ENCODE assay signal across 9 mouse cellular contexts in the genomic region with DNA sequence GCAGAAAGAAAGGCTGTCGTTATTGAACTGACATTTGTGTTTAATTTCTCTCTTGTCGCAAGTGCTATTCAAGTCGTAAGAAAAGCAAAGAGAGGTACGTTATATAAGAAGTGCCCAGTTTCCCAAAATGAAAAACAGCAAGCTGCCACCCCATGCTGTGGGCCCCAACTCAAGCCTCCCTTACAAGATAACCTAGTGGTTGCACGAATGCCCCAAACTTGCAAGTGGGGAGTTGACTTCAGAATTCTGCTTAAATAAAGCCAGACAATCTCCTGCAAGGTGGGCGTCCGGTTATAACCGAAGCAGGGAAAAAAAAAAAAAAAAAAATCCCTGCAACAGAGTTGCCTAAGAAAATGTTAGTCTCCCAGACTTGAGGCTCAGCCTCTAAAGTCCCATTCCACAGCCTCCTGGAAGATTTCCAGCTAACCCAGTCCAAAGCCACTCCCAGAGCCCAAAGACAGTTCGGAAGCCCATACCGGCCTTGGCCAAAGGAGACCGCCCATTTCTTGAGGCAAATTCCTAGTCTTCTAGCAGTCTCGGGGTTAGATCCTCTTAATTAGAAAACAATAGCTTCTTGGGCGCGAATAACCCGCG. TPM values are rescaled to one million over a fixed set of nuclear protein-coding genes. Genes with fewer than 3 reads are reported as not detected.
A peak's percentile ranks its signal among the peaks of the same experiment; 100 is the strongest.
DNase-seq lines count a peak whose midpoint lies in the region; ATAC-seq and TF ChIP-seq lines count a peak whose summit lies in the region.
"Had no signal": no experiment of that assay in that cellular context is flagged by ENCODE, and none has a peak within 500 bp of the region (broad histone marks: within the 10 kb centered on the region; RNA-seq: fewer than 3 reads in every experiment).

No protein-coding gene starts in this region.

- no peaks in the 10 kb centered on the region for H3K9me3 ChIP-seq in neural tube, embryonic 11.5 days (ENCODE audit: control insufficient read depth, low read length)
- 0 out of 2 replicates have a peak, but pooled peaks cover 4% of the 10 kb centered on the region for H3K9me3 ChIP-seq in forebrain, embryonic 15.5 days
- no peaks in the 10 kb centered on the region for H3K9me3 ChIP-seq in limb, embryonic 15.5 days
- H3K9me3 ChIP-seq in stomach, postnatal 0 days (ENCODE audit: control insufficient read depth, low read length), result no peaks in the 10 kb centered on the region

- DNase-seq in neural tube, embryonic 11.5 days (ENCODE audit: low spot score), result no peak
- no peak for DNase-seq in neural tube, embryonic 10.5 days (ENCODE audit: extremely low spot score, low spot score)
- no peak for DNase-seq in stomach, postnatal 0 days (ENCODE audit: low spot score)
- DNase-seq in left cerebral cortex, adult 11 months (ENCODE audit: low spot score), result no peak
- DNase-seq in spleen, postnatal 14 days (ENCODE audit: low spot score in 2 of 2), result no peak
- DNase-seq in left cerebral cortex, postnatal 4 days, result no peak

- H3K27me3 ChIP-seq in neural tube, embryonic 11.5 days (ENCODE audit: control insufficient read depth, insufficient read depth, low read length), result peaks cover 61% of the 10 kb centered on the region
- H3K27me3 ChIP-seq in forebrain, embryonic 15.5 days, result peaks cover 52% of the 10 kb centered on the region
- peaks cover 48% of the 10 kb centered on the region for H3K27me3 ChIP-seq in limb, embryonic 15.5 days
- H3K27me3 ChIP-seq in stomach, postnatal 0 days (ENCODE audit: control insufficient read depth, insufficient read depth, low read length), result peaks cover 18% of the 10 kb centered on the region; the same call in 1 of the 2 replicates

- intact Hi-C loops in left cerebral cortex, postnatal 4 days (cut with DNase I), result no loop called here

- no peaks in the 10 kb centered on the region for H3K36me3 ChIP-seq in neural tube, embryonic 11.5 days (ENCODE audit: control insufficient read depth, insufficient read depth, low read length)
- H3K36me3 ChIP-seq in forebrain, embryonic 15.5 days, result no peaks in the 10 kb centered on the region
- H3K36me3 ChIP-seq in limb, embryonic 15.5 days, result no peaks in the 10 kb centered on the region
- no peaks in the 10 kb centered on the region for H3K36me3 ChIP-seq in stomach, postnatal 0 days (ENCODE audit: control insufficient read depth, insufficient read depth, low read length)

- H3K9ac ChIP-seq in neural tube, embryonic 11.5 days (ENCODE audit: low read length), result no peak overlapping the region
- H3K9ac ChIP-seq in forebrain, embryonic 15.5 days (replicated peaks), result peak overlapping the region; percentile 16; the same call in 1 of the 2 replicates
- H3K9ac ChIP-seq in limb, embryonic 15.5 days, result 0 out of 2 replicates have a peak overlapping the region, but pooled peaks have one; percentile 18
- peak overlapping the region; percentile 4; the same call in 1 of the 2 replicates for H3K9ac ChIP-seq in stomach, postnatal 0 days (ENCODE audit: low read length)

- TF ChIP-seq CTCF in stomach, postnatal 0 days (IDR thresholded peaks at IDR 0.05; ENCODE audit: low read depth), result no peak

- ATAC-seq in neural tube, embryonic 11.5 days (ENCODE audit: insufficient read depth, low FRiP score, low TSS enrichment), result no peak
- no peak for ATAC-seq in forebrain, embryonic 15.5 days (replicated peaks)
- ATAC-seq in limb, embryonic 15.5 days (ENCODE audit: insufficient number of reproducible peaks, low FRiP score, low TSS enrichment, low read depth), result no peak
- ATAC-seq in stomach, postnatal 0 days (ENCODE audit: low FRiP score, low TSS enrichment), result no peak

- H3K4me2 ChIP-seq in neural tube, embryonic 11.5 days (ENCODE audit: low read depth), result peak overlapping the region; percentile 39
- peak overlapping the region; percentile 61 for H3K4me2 ChIP-seq in forebrain, embryonic 15.5 days (replicated peaks)
- H3K4me2 ChIP-seq in limb, embryonic 15.5 days, result peak overlapping the region; percentile 90
- H3K4me2 ChIP-seq in stomach, postnatal 0 days (replicated peaks; ENCODE audit: low read depth), result peak overlapping the region; percentile 62

- TF ChIP-seq EP300 in stomach, postnatal 0 days (optimal IDR thresholded peaks at IDR 0.05), result no peak

- H3K4me3 ChIP-seq in neural tube, embryonic 11.5 days (ENCODE audit: low read depth, low read length), result peak overlapping the region; percentile 20
- H3K4me3 ChIP-seq in forebrain, embryonic 15.5 days, result peak overlapping the region; percentile 39
- H3K4me3 ChIP-seq in limb, embryonic 15.5 days, result peak overlapping the region; percentile 53
- peak overlapping the region; percentile 42 for H3K4me3 ChIP-seq in stomach, postnatal 0 days (ENCODE audit: low read depth, low read length)

- 6% methylated on average over 16 of the region's 16 CpGs for WGBS in neural tube, embryonic 11.5 days
- 4% methylated on average over 16 of the region's 16 CpGs for WGBS in forebrain, embryonic 15.5 days
- WGBS in limb, embryonic 15.5 days, result 8% methylated on average over 16 of the region's 16 CpGs
- 13% methylated on average over 16 of the region's 16 CpGs for WGBS in stomach, postnatal 0 days

- no peak overlapping the region for H3K27ac ChIP-seq in neural tube, embryonic 11.5 days (ENCODE audit: low read depth, low read length)
- no peak overlapping the region for H3K27ac ChIP-seq in forebrain, embryonic 15.5 days (replicated peaks)
- no peak overlapping the region for H3K27ac ChIP-seq in limb, embryonic 15.5 days
- no peak overlapping the region for H3K27ac ChIP-seq in stomach, postnatal 0 days (replicated peaks)

- peaks cover 5% of the 10 kb centered on the region; the same call in 1 of the 2 replicates for H3K4me1 ChIP-seq in neural tube, embryonic 11.5 days (ENCODE audit: control insufficient read depth, insufficient read depth, low read length)
- H3K4me1 ChIP-seq in forebrain, embryonic 15.5 days, result peaks cover 26% of the 10 kb centered on the region
- peaks cover 25% of the 10 kb centered on the region for H3K4me1 ChIP-seq in limb, embryonic 15.5 days
- H3K4me1 ChIP-seq in stomach, postnatal 0 days (replicated peaks; ENCODE audit: control insufficient read depth, insufficient read depth), result peaks cover 5% of the 10 kb centered on the region; the same call in 1 of the 2 replicates

RNA-seq across cellular contexts. Expression of gene Sp9, which starts 8.5 kb away (rescaled TPM):
- 1.8 and 2.0 TPM in 2 replicates for polyA plus RNA-seq in neural tube, embryonic 11.5 days (2014; fragmentation: Nextera tagmentation; extraction: Ambion mirVana)
- polyA plus RNA-seq in forebrain, embryonic 15.5 days (2015; fragmentation: Nextera tagmentation; extraction: Ambion mirVana), result 12.4 and 13.5 TPM in 2 replicates
- 1.7 and 1.9 TPM in 2 replicates for polyA plus RNA-seq in limb, embryonic 15.5 days (2015; fragmentation: Nextera tagmentation; extraction: Ambion mirVana)
- 0.02 TPM in 1 of 2 replicates, not detected in the other for polyA plus RNA-seq in stomach, postnatal 0 days (2015; fragmentation: Nextera tagmentation; extraction: Ambion mirVana)
- 1 to 10 TPM; 7.8 to 8.2 TPM for total RNA-seq in left cerebral cortex, postnatal 4 days (2021)
- polyA plus RNA-seq: spleen, adult 2 months had no signal

RNA-seq across cellular contexts. Expression of gene Ola1, which starts 44.5 kb away (rescaled TPM):
- polyA plus RNA-seq in neural tube, embryonic 11.5 days (2014; fragmentation: Nextera tagmentation; extraction: Ambion mirVana), result 93.3 and 98.5 TPM in 2 replicates
- 97.2 and 99.5 TPM in 2 replicates for polyA plus RNA-seq in forebrain, embryonic 15.5 days (2015; fragmentation: Nextera tagmentation; extraction: Ambion mirVana)
- polyA plus RNA-seq in limb, embryonic 15.5 days (2015; fragmentation: Nextera tagmentation; extraction: Ambion mirVana), result 94.3 and 97.5 TPM in 2 replicates
- 58.4 and 62.4 TPM in 2 replicates for polyA plus RNA-seq in stomach, postnatal 0 days (2015; fragmentation: Nextera tagmentation; extraction: Ambion mirVana)
- total RNA-seq in left cerebral cortex, postnatal 4 days (2021), result 100 to 1,000 TPM in 1 of 2 experiments, 10 to 100 TPM in 1; 99.6 to 106 TPM

RNA-seq across cellular contexts. Expression of gene Scrn3, which starts 49.1 kb away (rescaled TPM):
- polyA plus RNA-seq in neural tube, embryonic 11.5 days (2014; fragmentation: Nextera tagmentation; extraction: Ambion mirVana), result 12.4 and 14.5 TPM in 2 replicates
- polyA plus RNA-seq in forebrain, embryonic 15.5 days (2015; fragmentation: Nextera tagmentation; extraction: Ambion mirVana), result 8.5 and 9.3 TPM in 2 replicates
- polyA plus RNA-seq in limb, embryonic 15.5 days (2015; fragmentation: Nextera tagmentation; extraction: Ambion mirVana), result 13.9 and 14.2 TPM in 2 replicates
- 8.6 and 9.2 TPM in 2 replicates for polyA plus RNA-seq in stomach, postnatal 0 days (2015; fragmentation: Nextera tagmentation; extraction: Ambion mirVana)
- total RNA-seq in left cerebral cortex, postnatal 4 days (2021), result 1 to 10 TPM; 3.4 to 4.1 TPM

RNA-seq across cellular contexts. Expression of gene Cir1, which starts 49.2 kb away (rescaled TPM):
- polyA plus RNA-seq in neural tube, embryonic 11.5 days (2014; fragmentation: Nextera tagmentation; extraction: Ambion mirVana), result 21.0 and 23.0 TPM in 2 replicates
- polyA plus RNA-seq in forebrain, embryonic 15.5 days (2015; fragmentation: Nextera tagmentation; extraction: Ambion mirVana), result 28.5 and 30.5 TPM in 2 replicates
- 23.0 and 26.8 TPM in 2 replicates for polyA plus RNA-seq in limb, embryonic 15.5 days (2015; fragmentation: Nextera tagmentation; extraction: Ambion mirVana)
- 17.3 and 19.6 TPM in 2 replicates for polyA plus RNA-seq in stomach, postnatal 0 days (2015; fragmentation: Nextera tagmentation; extraction: Ambion mirVana)
- 10 to 100 TPM; 22.9 to 25.1 TPM for total RNA-seq in left cerebral cortex, postnatal 4 days (2021)

Comparison
In these comparisons a context has a peak if more than half of its experiments do, and no peak if none do; other contexts are left out.
1. H3K4me2 ChIP-seq: peak in every context shown above with its lines; median percentile 90 in limb, embryonic 15.5 days; 62 in stomach, postnatal 0 days; 61 in forebrain, embryonic 15.5 days; 39 in neural tube, embryonic 11.5 days.